In genomic region chr13:44960542-44961291, GRCm38 (mm10) we compare ENCODE assay signal across 17 mouse cellular contexts. TPM values are rescaled to one million over a fixed set of nuclear protein-coding genes. Genes with fewer than 3 reads are reported as not detected.
DNase-seq lines count a peak whose midpoint lies in the region; ATAC-seq and TF ChIP-seq lines count a peak whose summit lies in the region.
"Had no signal": no experiment of that assay in that cellular context is flagged by ENCODE, and none has a peak within 500 bp of the region (broad histone marks: within the 10 kb centered on the region; RNA-seq: fewer than 3 reads in every experiment).

No protein-coding gene starts in this region.

- intact Hi-C loops in gastrocnemius, adult 2 months (cut with DNase I) = no loop called here

- peaks cover 7% of the 10 kb centered on the region for H3K4me1 ChIP-seq in forebrain, embryonic 12.5 days
- H3K4me1 ChIP-seq in forebrain, embryonic 11.5 days (replicated peaks; ENCODE audit: control insufficient read depth, insufficient read depth, low read length) = 0 out of 2 replicates have a peak, but pooled peaks cover 4% of the 10 kb centered on the region
- peaks cover 5% of the 10 kb centered on the region; the same call in 1 of the 2 replicates for H3K4me1 ChIP-seq in hindbrain, embryonic 14.5 days (replicated peaks; ENCODE audit: control insufficient read depth, insufficient read depth, low read length)
- no peaks in the 10 kb centered on the region for H3K4me1 ChIP-seq in liver, embryonic 12.5 days
- H3K4me1 ChIP-seq: kidney, embryonic 15.5 days; lung, embryonic 15.5 days had no signal

- no peak overlapping the region for H3K4me3 ChIP-seq in forebrain, embryonic 12.5 days (replicated peaks)
- H3K4me3 ChIP-seq in forebrain, embryonic 11.5 days (ENCODE audit: low read depth, low read length) = no peak overlapping the region
- H3K4me3 ChIP-seq in layer of hippocampus, adult 2 months = no peak overlapping the region
- H3K4me3 ChIP-seq in hindbrain, embryonic 14.5 days (replicated peaks; ENCODE audit: low read length) = no peak overlapping the region
- H3K4me3 ChIP-seq in liver, embryonic 12.5 days = no peak overlapping the region
- no peak overlapping the region for H3K4me3 ChIP-seq in gastrocnemius, adult 2 months
- H3K4me3 ChIP-seq: embryonic facial prominence, embryonic 12.5 days; kidney, embryonic 15.5 days; lung, embryonic 15.5 days had no signal

- TF ChIP-seq CTCF in layer of hippocampus, adult 2 months (conservative IDR thresholded peaks at IDR 0.05) = peak; percentile 60
- TF ChIP-seq CTCF in gastrocnemius, adult 2 months (IDR thresholded peaks at IDR 0.05) = no peak

- peak; percentile 74; the same call in 1 of the 2 replicates for ATAC-seq in forebrain, embryonic 12.5 days (ENCODE audit: low FRiP score)
- ATAC-seq in forebrain, embryonic 11.5 days (replicated peaks; ENCODE audit: low FRiP score) = no peak
- peak; percentile 79; the same call in 1 of the 2 replicates for ATAC-seq in hindbrain, embryonic 14.5 days (ENCODE audit: low FRiP score)
- no peak for ATAC-seq in liver, embryonic 12.5 days

- H3K4me2 ChIP-seq in forebrain, embryonic 12.5 days = no peak overlapping the region
- H3K4me2 ChIP-seq in forebrain, embryonic 11.5 days (ENCODE audit: low read depth, low read length, severe bottlenecking) = no peak overlapping the region
- H3K4me2 ChIP-seq in hindbrain, embryonic 14.5 days (replicated peaks) = no peak overlapping the region
- no peak overlapping the region for H3K4me2 ChIP-seq in liver, embryonic 12.5 days
- H3K4me2 ChIP-seq: embryonic facial prominence, embryonic 12.5 days; kidney, embryonic 15.5 days; lung, embryonic 15.5 days had no signal

- 75% methylated on average over 5 of the region's 5 CpGs for WGBS in forebrain, embryonic 12.5 days
- WGBS in forebrain, embryonic 11.5 days = 91% methylated on average over 5 of the region's 5 CpGs
- WGBS in hindbrain, embryonic 14.5 days = 76% methylated on average over 5 of the region's 5 CpGs
- WGBS in liver, embryonic 12.5 days (ENCODE audit: insufficient replicate concordance) = 74% methylated on average over 5 of the region's 5 CpGs

- no peaks in the 10 kb centered on the region for H3K27me3 ChIP-seq in forebrain, embryonic 12.5 days
- H3K27me3 ChIP-seq in forebrain, embryonic 11.5 days (ENCODE audit: control insufficient read depth, insufficient read depth, low read length) = no peaks in the 10 kb centered on the region
- no peaks in the 10 kb centered on the region for H3K27me3 ChIP-seq in hindbrain, embryonic 14.5 days (ENCODE audit: control insufficient read depth, insufficient read depth, low read length)
- H3K27me3 ChIP-seq in liver, embryonic 12.5 days (replicated peaks) = no peaks in the 10 kb centered on the region
- H3K27me3 ChIP-seq: embryonic facial prominence, embryonic 12.5 days; kidney, embryonic 15.5 days; lung, embryonic 15.5 days had no signal

- no peaks in the 10 kb centered on the region; the same call in 1 of the 2 replicates for H3K36me3 ChIP-seq in forebrain, embryonic 12.5 days (replicated peaks)
- no peaks in the 10 kb centered on the region for H3K36me3 ChIP-seq in forebrain, embryonic 11.5 days (ENCODE audit: control insufficient read depth, insufficient read depth, low read length)
- H3K36me3 ChIP-seq in hindbrain, embryonic 14.5 days (replicated peaks; ENCODE audit: control insufficient read depth, insufficient read depth) = no peaks in the 10 kb centered on the region
- peaks cover 11% of the 10 kb centered on the region for H3K36me3 ChIP-seq in liver, embryonic 12.5 days
- H3K36me3 ChIP-seq: lung, embryonic 15.5 days had no signal

- peak overlapping the region; percentile 38; the same call in 1 of the 2 replicates for H3K27ac ChIP-seq in forebrain, embryonic 12.5 days
- H3K27ac ChIP-seq in forebrain, embryonic 11.5 days (ENCODE audit: low read depth, low read length) = no peak overlapping the region
- no peak overlapping the region for H3K27ac ChIP-seq in layer of hippocampus, adult 2 months
- no peak overlapping the region for H3K27ac ChIP-seq in hindbrain, embryonic 14.5 days
- no peak overlapping the region for H3K27ac ChIP-seq in liver, embryonic 12.5 days
- H3K27ac ChIP-seq in gastrocnemius, adult 2 months = no peak overlapping the region
- H3K27ac ChIP-seq: embryonic facial prominence, embryonic 12.5 days; kidney, embryonic 15.5 days; lung, embryonic 15.5 days had no signal

- 0 out of 2 replicates have a peak, but pooled peaks cover 4% of the 10 kb centered on the region for H3K9me3 ChIP-seq in forebrain, embryonic 12.5 days
- H3K9me3 ChIP-seq in forebrain, embryonic 11.5 days (ENCODE audit: control insufficient read depth, low read length) = no peaks in the 10 kb centered on the region
- no peaks in the 10 kb centered on the region for H3K9me3 ChIP-seq in hindbrain, embryonic 14.5 days (ENCODE audit: control insufficient read depth, low read length)
- no peaks in the 10 kb centered on the region for H3K9me3 ChIP-seq in liver, embryonic 12.5 days (replicated peaks)
- H3K9me3 ChIP-seq: embryonic facial prominence, embryonic 12.5 days; kidney, embryonic 15.5 days; lung, embryonic 15.5 days had no signal

- H3K9ac ChIP-seq in forebrain, embryonic 12.5 days = no peak overlapping the region
- H3K9ac ChIP-seq in forebrain, embryonic 11.5 days (ENCODE audit: low read length) = no peak overlapping the region
- no peak overlapping the region for H3K9ac ChIP-seq in hindbrain, embryonic 14.5 days
- H3K9ac ChIP-seq in liver, embryonic 12.5 days = no peak overlapping the region
- H3K9ac ChIP-seq: embryonic facial prominence, embryonic 12.5 days; kidney, embryonic 15.5 days; lung, embryonic 15.5 days had no signal

- DNase-seq in forebrain, embryonic 11.5 days (ENCODE audit: low spot score) = no peak
- DNase-seq in layer of hippocampus, adult 2 months (ENCODE audit: low spot score in 2 of 2) = peak in 1 of 2 experiments; percentile 40
- no peak for DNase-seq in layer of hippocampus, adult 9-10 months (ENCODE audit: low spot score)
- DNase-seq in Muller cell, postnatal 12 days (ENCODE audit: inconsistent ontology term) = peak; percentile 70
- peak; percentile 72 for DNase-seq in hindbrain, embryonic 14.5 days (ENCODE audit: low spot score)
- DNase-seq in gastrocnemius, adult 2 months = no peak
- DNase-seq: adrenal gland, postnatal 36 days; B cell, adult 2 months; cerebellum, postnatal 25 days; heart, adult 18-20 months; heart, postnatal 36 days; thymus, adult 2 months had no signal

RNA-seq across cellular contexts. Expression of gene Dtnbp1, which starts 41.2 kb away (rescaled TPM):
- polyA plus RNA-seq in forebrain, embryonic 12.5 days (2016; fragmentation: Nextera tagmentation; extraction: Ambion mirVana) = 86.7 and 87.1 TPM in 2 replicates
- 73.3 and 87.6 TPM in 2 replicates for polyA plus RNA-seq in forebrain, embryonic 11.5 days (2014; fragmentation: Nextera tagmentation; extraction: Ambion mirVana)
- 10 to 100 TPM; 71.7 to 80.3 TPM for total RNA-seq in layer of hippocampus, adult 2 months (2021)
- 129 and 132 TPM in 2 replicates for polyA plus RNA-seq in hindbrain, embryonic 14.5 days (2014; fragmentation: Nextera tagmentation; extraction: Ambion mirVana)
- 35.0 and 36.1 TPM in 2 replicates for polyA plus RNA-seq in liver, embryonic 12.5 days (2016; fragmentation: Nextera tagmentation; extraction: Ambion mirVana)
- 10 to 100 TPM; 55.4 to 67.5 TPM for total RNA-seq in gastrocnemius, adult 2 months (2021)

Comparison
In these comparisons a context has a peak if more than half of its experiments do, and no peak if none do; other contexts are left out.
1. ATAC-seq: peak in forebrain, embryonic 12.5 days (single experiment) and hindbrain, embryonic 14.5 days (single experiment); none in forebrain, embryonic 11.5 days (single experiment) and liver, embryonic 12.5 days (single experiment).
2. DNase-seq: peak in Muller cell, postnatal 12 days (single experiment) and hindbrain, embryonic 14.5 days (single experiment); none in forebrain, embryonic 11.5 days (single experiment), layer of hippocampus, adult 9-10 months (single experiment) and gastrocnemius, adult 2 months (single experiment).